Mouse (Mus musculus): ENCODE measurements around the gene Fetub. TPM values are rescaled to one million over a fixed set of nuclear protein-coding genes. Genes with fewer than 3 reads are reported as not detected.

Fetub gene
- under 1 TPM; 0.49 to 0.54 TPM for total RNA-seq (2021)
- long read RNA-seq, experiment 1 = 0 reads
- long read RNA-seq, experiment 2 = 0 reads

DNA sequence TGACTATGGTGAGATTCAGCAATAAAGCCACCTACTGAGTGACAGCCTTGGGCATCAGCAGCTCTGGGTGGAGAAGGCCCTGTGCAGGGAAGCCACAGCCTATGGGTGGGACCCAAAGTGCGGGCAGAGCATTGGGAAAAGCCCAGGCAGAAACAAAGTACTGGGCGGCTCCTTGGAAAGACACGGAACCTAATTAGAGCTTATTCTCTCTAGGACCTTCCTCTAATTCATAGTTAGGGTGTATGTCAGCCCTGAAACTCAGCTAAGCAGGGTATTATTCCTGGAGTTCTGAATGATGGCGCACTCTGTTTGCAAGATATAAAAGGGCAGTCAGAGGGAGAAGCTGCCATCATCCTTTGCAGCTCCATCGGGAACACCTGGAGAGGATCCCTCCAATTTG lies at the start of gene Fetub:
Gene Fetub (plus strand): TSS at position 301 of the 400 bp plus-strand sequence.
- Histone ChIP-seq H3K27ac (no peak within 1 kb of the TSS), H3K4me3 (no peak within 1 kb of the TSS)
- no peak for DNase-seq (ENCODE audit: low spot score in 2 of 2)
- TF ChIP-seq CTCF (conservative IDR thresholded peaks at IDR 0.05) = no peak

DNA sequence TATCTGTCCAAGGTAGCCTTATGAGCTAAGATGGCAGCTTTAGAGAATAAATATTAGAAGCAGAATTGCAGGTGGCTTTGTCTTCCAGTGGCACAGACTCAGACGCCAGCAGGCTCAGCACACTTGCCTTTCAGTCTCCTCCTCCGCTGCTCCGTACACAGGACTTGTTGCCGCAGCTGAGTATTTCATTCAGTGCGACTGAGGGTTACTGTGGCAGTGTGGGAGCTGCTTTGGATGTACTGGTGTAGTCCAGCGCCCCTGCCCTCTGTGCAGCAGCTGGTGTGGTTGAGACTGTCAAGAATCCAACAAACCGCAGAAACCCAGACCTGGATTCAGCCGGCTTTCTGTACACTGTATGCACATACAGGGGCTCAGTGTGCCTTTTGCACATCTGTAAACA lies 45.7 kb upstream of the Fetub start:
- DNase-seq (ENCODE audit: low spot score in 2 of 2) = no peak
- no peak for TF ChIP-seq CTCF (conservative IDR thresholded peaks at IDR 0.05)
- no peak overlapping the region for H3K4me3 ChIP-seq
- H3K27ac ChIP-seq = peak overlapping the region; percentile 40; the same call in 1 of the 2 replicates

- Histone ChIP-seq H3K4me3 (no peak overlapping the region), H3K27ac (peak overlapping the region; percentile 40; the same call in 1 of the 2 replicates)
- TF ChIP-seq CTCF (conservative IDR thresholded peaks at IDR 0.05) = no peak
- no peak for DNase-seq (ENCODE audit: low spot score in 2 of 2)
These were observed 44.8 kb upstream of the Fetub start for GRCm38 (mm10) chr16:22873369-22873768.

DNA sequence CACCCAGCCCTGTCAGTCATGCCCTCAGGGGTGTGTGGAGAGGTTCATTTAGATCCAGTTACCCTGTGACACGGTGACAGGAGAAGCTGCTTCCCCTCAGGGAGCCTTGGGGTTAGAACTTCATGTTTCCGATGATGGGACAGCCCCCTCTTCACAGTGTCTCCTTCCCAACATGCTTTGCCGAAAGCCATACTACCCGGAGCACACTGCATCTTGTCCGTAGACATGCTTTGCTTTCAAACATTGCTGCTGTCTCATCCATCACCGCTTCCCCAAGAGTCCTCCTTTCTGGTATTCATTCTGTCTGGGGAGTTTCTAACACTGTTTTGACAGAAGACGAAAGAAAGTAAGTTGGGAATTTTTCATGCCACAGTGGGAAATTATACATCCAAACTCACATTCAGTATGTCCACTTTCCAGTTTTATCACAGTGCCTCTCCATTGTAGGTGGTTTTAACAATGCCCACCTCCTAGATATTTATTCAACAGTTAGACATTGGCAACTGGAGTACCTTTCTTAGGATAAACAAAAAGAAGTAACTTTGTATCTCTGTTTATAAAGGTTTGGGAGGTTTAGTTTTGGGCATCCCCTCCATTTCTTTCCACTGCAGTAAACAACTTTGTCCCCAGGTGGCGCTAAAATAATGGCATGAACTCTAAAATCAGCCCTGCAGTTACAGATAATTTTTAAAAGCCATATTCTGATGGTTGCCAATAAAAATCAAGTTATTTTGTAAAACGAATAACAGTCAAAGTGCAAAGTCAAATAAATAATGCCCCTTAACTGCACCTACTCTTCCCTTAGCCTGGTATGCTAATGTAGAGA lies 41.7 kb upstream of the Fetub start:
- peak; percentile 89 for TF ChIP-seq CTCF (conservative IDR thresholded peaks at IDR 0.05)
- H3K4me3 ChIP-seq = no peak overlapping the region
- H3K27ac ChIP-seq = 0 out of 2 replicates have a peak overlapping the region, but pooled peaks have one; percentile 23
- peak in 1 of 2 experiments; percentile 55 for DNase-seq (ENCODE audit: low spot score in 2 of 2)

- Histone ChIP-seq H3K27ac (no peak overlapping the region), H3K4me3 (no peak overlapping the region)
- no peak for TF ChIP-seq CTCF (conservative IDR thresholded peaks at IDR 0.05)
- DNase-seq (ENCODE audit: low spot score in 2 of 2) = peak; percentile 27 to 29
These were observed 40.3 kb upstream of the Fetub start for GRCm38 (mm10) chr16:22877660-22878390.

DNA sequence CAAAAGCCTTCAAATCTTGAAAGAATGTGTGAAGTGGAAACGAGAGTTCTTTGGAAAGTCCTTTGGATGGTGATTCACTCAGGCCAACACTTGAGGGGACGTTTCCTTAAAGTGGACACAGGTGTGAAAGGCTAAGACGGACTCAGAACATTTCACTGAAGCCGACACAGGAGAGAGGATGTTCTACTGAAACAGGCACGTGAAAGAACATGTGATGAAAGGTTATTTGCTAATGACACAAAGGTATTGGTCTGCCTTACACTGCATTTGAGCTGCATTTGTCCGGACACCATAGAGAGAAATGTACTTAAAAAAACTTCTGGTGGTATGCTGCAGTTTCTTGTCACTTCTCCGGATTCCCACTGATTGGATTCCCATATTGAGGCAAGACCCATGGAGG lies 39.4 kb upstream of the Fetub start:
- TF ChIP-seq CTCF (conservative IDR thresholded peaks at IDR 0.05) = no peak
- no peak overlapping the region for H3K27ac ChIP-seq
- no peak for DNase-seq (ENCODE audit: low spot score in 2 of 2)
- no peak overlapping the region for H3K4me3 ChIP-seq

DNA sequence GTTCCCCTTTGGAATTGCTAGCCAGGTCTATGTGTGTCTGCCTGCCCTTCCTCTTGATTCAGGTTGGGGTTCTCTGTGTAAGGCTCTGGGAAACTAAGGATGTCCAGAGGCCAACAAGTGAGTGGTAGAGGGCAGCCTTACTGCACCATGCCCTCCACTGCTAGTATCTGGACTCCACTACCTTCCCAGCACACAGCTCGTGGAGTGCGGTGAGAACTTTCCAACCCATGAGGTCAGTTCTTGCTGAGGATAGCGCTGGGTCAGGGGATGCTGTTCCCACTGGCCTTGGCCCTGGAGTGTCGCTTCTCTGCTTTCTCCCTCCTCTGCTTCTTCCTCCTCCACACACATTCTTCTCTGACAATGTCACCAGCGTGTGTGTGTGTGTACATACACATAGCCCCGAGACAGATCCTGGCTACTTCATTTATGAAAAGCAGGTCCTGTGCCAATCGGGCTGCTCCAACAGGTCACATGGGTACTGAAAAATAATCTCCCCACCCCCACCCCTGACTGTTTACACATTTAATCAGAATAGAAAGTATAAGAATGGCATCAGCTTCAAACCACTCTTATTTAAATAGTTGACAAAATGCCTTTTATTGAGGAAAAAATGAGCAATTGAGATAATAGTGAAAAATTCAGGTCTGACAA lies 38.1 kb upstream of the Fetub start:
- no peak for DNase-seq (ENCODE audit: low spot score in 2 of 2)
- H3K4me3 ChIP-seq = no peak overlapping the region
- TF ChIP-seq CTCF (conservative IDR thresholded peaks at IDR 0.05) = no peak
- H3K27ac ChIP-seq = no peak overlapping the region

DNA sequence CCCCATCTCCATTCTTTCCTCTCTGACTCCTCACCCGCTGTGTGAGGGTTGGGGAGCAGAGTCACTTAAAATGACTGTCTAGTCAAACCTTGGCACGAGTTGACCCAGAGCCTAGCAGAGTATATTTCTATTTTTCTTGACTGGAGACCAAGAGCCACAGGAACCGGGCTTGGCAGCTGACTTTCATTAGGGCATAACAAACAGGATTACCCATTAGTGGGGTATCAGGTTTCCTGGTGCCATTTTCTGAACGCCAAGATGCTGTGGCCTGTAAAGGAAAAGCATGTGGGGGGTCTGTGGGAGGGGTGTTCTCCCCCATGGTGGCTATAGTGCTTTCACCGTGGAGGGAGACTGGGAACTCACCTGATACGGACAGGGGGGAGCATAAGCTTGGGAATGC lies 37.2 kb upstream of the Fetub start:
- no peak for DNase-seq (ENCODE audit: low spot score in 2 of 2)
- no peak overlapping the region for H3K4me3 ChIP-seq
- TF ChIP-seq CTCF (conservative IDR thresholded peaks at IDR 0.05) = no peak
- H3K27ac ChIP-seq = no peak overlapping the region

DNA sequence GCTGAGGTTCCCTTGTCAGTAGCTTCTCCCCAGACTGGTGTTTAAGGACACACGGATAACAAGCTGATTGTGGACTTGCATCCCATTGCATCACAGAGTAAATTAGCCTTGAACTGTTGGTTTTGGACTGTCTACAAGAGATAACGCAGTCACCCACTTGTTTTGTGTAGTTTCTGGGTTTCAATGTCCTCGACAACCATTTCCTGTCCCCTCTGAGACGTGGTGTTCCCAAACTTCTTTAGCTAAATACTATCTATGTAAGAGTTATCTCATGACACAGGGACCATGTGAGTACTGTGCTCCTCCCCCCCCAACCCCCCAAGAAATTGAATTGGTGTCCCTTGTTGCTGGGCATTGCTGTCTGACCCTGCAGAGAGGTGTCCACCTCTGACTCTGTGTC lies 36.6 kb upstream of the Fetub start:
- TF ChIP-seq CTCF (conservative IDR thresholded peaks at IDR 0.05) = no peak
- DNase-seq (ENCODE audit: low spot score in 2 of 2) = no peak
- Histone ChIP-seq H3K27ac (no peak overlapping the region), H3K4me3 (no peak overlapping the region)

- no peak for DNase-seq (ENCODE audit: low spot score in 2 of 2)
- Histone ChIP-seq H3K27ac (no peak overlapping the region), H3K4me3 (no peak overlapping the region)
- TF ChIP-seq CTCF (conservative IDR thresholded peaks at IDR 0.05) = no peak
These were observed 34.7 kb upstream of the Fetub start for GRCm38 (mm10) chr16:22883441-22883840.

DNA sequence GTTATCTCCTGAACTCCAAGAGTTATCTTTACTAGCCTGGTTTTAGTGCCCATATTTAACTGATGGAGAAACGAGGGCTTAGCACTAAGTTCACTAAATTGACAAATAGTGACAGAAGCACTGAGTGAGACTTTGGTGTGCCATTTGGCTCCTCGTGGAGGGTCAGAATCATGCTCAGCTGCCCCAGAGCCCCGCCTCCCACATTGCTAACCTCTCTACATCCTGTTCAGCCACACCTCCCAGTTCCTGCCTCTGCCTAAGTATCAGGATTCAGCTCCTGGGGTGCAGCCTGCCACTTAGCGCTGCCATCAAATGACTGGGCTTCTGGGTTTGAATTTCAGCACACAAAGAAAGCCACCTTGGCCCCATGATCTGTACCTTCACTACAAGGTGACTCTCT lies 32.8 kb upstream of the Fetub start:
- no peak overlapping the region for H3K27ac ChIP-seq
- no peak overlapping the region for H3K4me3 ChIP-seq
- no peak for DNase-seq (ENCODE audit: low spot score in 2 of 2)
- TF ChIP-seq CTCF (conservative IDR thresholded peaks at IDR 0.05) = no peak

GRCm38 (mm10) chr16:22886726-22887125 lies 31.4 kb upstream of the Fetub start:
- Histone ChIP-seq H3K4me3 (no peak overlapping the region), H3K27ac (no peak overlapping the region)
- no peak for DNase-seq (ENCODE audit: low spot score in 2 of 2)
- TF ChIP-seq CTCF (conservative IDR thresholded peaks at IDR 0.05) = no peak

DNA sequence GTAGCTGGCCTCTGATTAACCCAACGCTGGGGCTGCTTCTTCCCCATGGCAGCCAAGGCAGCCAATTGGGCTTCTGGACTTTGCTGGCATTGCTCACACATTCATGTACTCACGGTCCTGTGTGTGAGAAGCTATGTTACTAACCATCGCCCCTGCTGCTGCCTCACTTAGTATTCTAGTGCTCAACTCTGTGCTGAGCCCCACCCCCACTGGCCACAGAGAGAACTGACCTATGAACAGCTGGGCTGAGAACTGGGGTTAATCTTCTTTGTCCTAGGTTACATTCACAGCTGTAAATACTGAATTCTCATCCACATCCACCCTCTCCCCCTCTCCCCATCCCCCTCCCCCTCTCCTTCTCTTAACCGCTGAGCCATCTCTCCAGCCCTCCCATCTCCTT lies 29.3 kb upstream of the Fetub start:
- Histone ChIP-seq H3K4me3 (no peak overlapping the region), H3K27ac (no peak overlapping the region)
- no peak for TF ChIP-seq CTCF (conservative IDR thresholded peaks at IDR 0.05)
- DNase-seq (ENCODE audit: low spot score in 2 of 2) = no peak
